Mouse (Mus musculus) lung, adult 2 months (tissue): Measurements from ENCODE around the gene Nr1i2.

Source experiments
- CTCF ChIP-seq: fragments of 200-500 bp; IDR thresholded peaks from 2 replicates; pipeline ENCODE4 v1.5.1; 2011; ENCODE audit warnings: mild to moderate bottlenecking, low read length, control low read depth; ENCODE audit not compliant: insufficient read depth
- POLR2A ChIP-seq: fragments of 200-500 bp; IDR thresholded peaks from 2 replicates; pipeline ENCODE4 v1.6.1; 2011; ENCODE audit warnings: low read depth, mild to moderate bottlenecking, control low read depth, low read length, borderline replicate concordance; ENCODE audit errors: extremely low read depth

- TF ChIP-seq POLR2A = no peak
- no peak for TF ChIP-seq CTCF
These were observed 57.6 kb downstream of the Nr1i2 start for GRCm38 (mm10) chr16:38236936-38237585.
